Mouse (Mus musculus) E14TG2a.4 (cell line): ENCODE measurements around the gene Tln2.

Source experiments
- H3K27me3 ChIP-seq: 2 replicates; pipeline ENCODE4 v1.6.1; 2014; ENCODE audit warnings: low read length, control low read depth; ENCODE audit not compliant: insufficient read depth
- H3K36me3 ChIP-seq: 2 replicates; pipeline ENCODE4 v1.6.1; 2014; ENCODE audit warnings: low read length, control low read depth; ENCODE audit not compliant: insufficient read depth
- H3K4me1 ChIP-seq: replicated peaks from 2 replicates; pipeline ENCODE4 v1.6.1; 2014; ENCODE audit warnings: low read depth, low read length, control low read depth
- H3K4me3 ChIP-seq: replicated peaks from 2 replicates; pipeline ENCODE4 v1.5.1; 2014; ENCODE audit warnings: mild to moderate bottlenecking, low read length
- H3K9me3 ChIP-seq: 2 replicates; pipeline ENCODE4 v1.6.1; 2014; ENCODE audit warnings: low read length, control low read depth
- CTCF ChIP-seq: conservative IDR thresholded peaks from 2 replicates; pipeline ENCODE4 v1.5.1; 2014; ENCODE audit warnings: low read length
- NANOG ChIP-seq: IDR thresholded peaks from 2 replicates; pipeline ENCODE4 v1.6.1; 2014; ENCODE audit warnings: borderline replicate concordance, low read length, mixed read lengths
- POU5F1 ChIP-seq: IDR thresholded peaks from 2 replicates; pipeline ENCODE4 v1.6.1; 2014; ENCODE audit warnings: low read length, borderline replicate concordance

Gene Tln2

DNA sequence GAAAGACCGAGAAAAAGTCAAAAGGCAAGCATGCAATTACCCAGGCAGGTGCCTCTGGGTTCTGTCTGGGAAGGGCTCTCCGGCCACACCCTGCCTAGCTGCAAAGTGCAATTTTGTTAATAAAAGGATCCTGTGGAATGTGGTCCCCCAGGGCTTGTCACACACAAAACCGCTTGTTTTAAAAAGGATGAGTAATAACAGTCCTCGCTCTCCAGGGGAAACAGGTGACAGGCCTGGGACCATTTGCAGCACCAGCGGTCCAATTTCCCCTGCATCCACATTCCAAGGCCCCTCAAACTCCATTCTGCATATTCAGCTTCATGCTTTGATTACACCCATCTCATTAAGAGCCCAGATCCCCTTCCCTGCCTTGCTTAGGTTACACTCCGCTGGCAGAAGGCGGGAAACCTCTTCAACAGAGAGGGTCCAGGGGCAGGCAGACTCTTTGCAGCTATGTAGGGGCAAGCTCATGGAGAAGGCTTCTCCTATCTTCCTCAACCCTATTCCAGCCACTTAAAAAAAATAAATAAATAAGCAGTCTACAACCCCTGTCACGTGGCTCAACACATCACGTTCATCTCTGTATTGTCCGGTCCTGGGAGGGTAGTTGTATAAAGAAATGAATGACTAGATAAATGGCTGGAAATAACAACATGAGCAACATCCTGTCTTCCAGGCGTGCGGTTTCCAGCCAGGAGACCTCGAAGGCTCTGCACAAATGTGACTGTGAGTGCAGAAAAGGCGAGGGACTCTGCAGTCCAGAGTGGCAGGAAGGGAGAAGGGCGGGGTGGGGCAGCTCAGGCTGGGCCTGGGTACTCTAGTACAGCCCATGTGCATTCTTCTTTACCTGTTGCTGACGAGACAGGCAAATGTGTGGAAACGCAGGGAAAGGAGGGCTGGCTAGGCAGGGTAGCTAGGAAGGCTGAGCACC, 19.5 kb downstream of the Tln2 start:
- no peak for TF ChIP-seq NANOG
- TF ChIP-seq CTCF, result no peak
- TF ChIP-seq POU5F1, result no peak
- peaks cover 38% of the 10 kb centered on the region for H3K4me1 ChIP-seq

DNA sequence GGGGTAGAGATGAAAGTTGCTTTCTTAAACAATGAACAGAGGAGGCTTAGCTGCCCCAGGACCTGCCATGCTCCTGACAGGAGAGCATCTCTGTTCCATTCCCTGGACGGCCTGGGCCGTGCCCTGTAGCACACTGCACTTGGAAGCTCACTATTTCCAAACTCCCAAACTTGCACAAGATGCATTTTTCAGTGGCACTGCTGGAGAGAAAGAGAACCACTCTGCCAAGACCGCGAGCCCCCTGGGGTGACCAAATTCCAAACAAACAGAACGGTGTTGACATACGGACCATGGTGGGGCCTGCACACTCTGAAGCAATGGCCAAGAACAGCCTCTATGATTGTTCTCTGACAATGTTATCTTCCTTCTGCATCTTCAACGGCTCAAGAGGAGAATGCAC, 25.1 kb downstream of the Tln2 start:
- TF ChIP-seq NANOG (no peak), POU5F1 (no peak), CTCF (no peak)
- Histone ChIP-seq H3K4me3 (no peak overlapping the region), H3K9me3 (no peaks in the 10 kb centered on the region), H3K4me1 (peaks cover 20% of the 10 kb centered on the region), H3K36me3 (no peaks in the 10 kb centered on the region), H3K27me3 (no peaks in the 10 kb centered on the region)

More for the DNA sequence above, 19.5 kb downstream of the Tln2 start:
- Histone ChIP-seq H3K36me3 (no peaks in the 10 kb centered on the region), H3K4me3 (no peak overlapping the region), H3K27me3 (no peaks in the 10 kb centered on the region), H3K9me3 (no peaks in the 10 kb centered on the region)

DNA sequence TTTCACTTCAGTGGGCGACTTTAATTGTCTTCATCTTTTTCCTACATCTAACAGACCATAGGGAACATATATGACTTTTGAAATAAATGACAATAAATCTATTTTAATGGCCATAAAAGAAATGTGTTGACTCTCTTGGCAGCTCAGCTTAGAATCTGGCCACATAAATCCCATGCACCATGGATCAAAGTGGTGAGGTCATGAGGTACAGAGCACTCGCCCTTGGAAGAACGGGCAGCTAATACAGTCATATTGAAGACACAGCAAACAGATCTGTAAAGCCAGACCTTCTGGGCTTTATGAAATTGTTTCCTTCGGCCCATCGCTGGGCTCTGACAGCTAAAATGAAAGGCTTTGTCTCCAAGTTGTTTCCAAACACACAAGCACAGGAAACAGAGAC, 26.2 kb downstream of the Tln2 start:
- no peaks in the 10 kb centered on the region for H3K27me3 ChIP-seq
- no peaks in the 10 kb centered on the region for H3K36me3 ChIP-seq
- H3K9me3 ChIP-seq, result no peaks in the 10 kb centered on the region
- TF ChIP-seq CTCF, result no peak
- no peak for TF ChIP-seq NANOG
- no peak for TF ChIP-seq POU5F1
- H3K4me3 ChIP-seq, result no peak overlapping the region
- H3K4me1 ChIP-seq, result peaks cover 14% of the 10 kb centered on the region

DNA sequence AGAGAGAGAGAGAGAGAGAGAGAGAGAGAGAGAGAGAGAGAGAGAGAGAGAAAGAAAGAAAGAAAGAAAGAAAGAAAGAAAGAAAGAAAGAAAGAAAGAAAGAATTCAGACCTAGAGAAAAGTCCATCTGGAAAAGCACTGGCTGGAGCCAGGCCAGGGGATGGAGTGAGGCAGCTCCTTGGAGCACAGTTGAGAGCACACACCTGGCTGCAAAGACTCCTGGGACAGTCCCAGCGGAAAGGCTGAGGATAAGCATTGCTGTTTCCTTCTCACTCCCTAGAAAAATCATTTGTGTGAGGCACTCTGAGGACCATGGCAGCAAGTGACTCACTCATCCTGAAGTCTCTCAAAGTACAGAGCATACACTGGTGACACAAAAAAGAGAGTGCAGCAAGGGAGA, 26.9 kb downstream of the Tln2 start:
- no peaks in the 10 kb centered on the region for H3K9me3 ChIP-seq
- H3K4me3 ChIP-seq, result no peak overlapping the region
- H3K4me1 ChIP-seq, result peaks cover 7% of the 10 kb centered on the region
- H3K27me3 ChIP-seq, result no peaks in the 10 kb centered on the region
- H3K36me3 ChIP-seq, result no peaks in the 10 kb centered on the region
- TF ChIP-seq CTCF, result no peak
- TF ChIP-seq POU5F1, result no peak
- TF ChIP-seq NANOG, result no peak

DNA sequence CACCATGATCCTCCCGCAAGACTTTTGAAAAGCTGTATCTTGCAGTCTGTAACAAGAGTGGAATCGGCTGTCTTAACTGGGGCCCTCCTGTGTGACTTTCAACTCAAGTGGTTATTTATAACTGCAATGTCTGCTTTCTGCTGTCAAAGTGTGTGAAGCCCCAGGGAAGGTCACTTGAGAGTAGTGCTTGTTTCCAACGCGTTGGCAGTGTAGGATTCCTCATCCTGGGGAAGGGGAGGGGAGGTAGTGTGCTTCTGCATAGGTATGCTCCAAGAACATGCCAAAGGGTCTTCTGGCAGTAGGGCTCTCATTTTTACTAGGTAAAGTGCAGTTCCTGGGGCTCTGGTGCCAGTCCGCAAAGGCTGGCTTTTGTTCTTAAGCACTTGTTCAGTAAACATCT, 29.9 kb downstream of the Tln2 start:
- TF ChIP-seq POU5F1, result no peak
- TF ChIP-seq CTCF, result no peak
- no peak for TF ChIP-seq NANOG
- Histone ChIP-seq H3K4me3 (no peak overlapping the region), H3K27me3 (no peaks in the 10 kb centered on the region), H3K4me1 (peaks cover 5% of the 10 kb centered on the region; the same call in 1 of the 2 replicates), H3K9me3 (no peaks in the 10 kb centered on the region), H3K36me3 (no peaks in the 10 kb centered on the region)

DNA sequence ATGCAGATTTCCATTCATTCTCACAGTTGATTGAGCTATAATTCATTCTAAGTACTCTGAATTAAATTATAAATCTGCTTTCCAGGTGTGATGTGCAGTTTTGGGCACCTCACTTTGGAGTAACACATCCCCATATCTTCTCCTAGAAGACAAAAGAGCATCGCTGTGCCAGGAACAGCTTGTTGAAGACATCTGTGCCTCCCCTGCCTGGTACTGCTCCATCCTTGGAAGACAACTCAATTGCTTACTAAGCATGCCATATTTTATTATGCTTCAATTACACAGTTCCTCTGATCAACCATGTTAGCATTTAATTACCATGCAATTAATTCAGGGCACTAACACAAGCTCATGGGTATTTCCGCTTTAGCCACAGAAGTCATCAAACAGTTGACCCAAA, 31.8 kb downstream of the Tln2 start:
- Histone ChIP-seq H3K36me3 (0 out of 2 replicates have a peak, but pooled peaks cover 2% of the 10 kb centered on the region), H3K4me1 (no peaks in the 10 kb centered on the region), H3K4me3 (no peak overlapping the region), H3K9me3 (no peaks in the 10 kb centered on the region), H3K27me3 (no peaks in the 10 kb centered on the region)
- no peak for TF ChIP-seq CTCF
- no peak for TF ChIP-seq NANOG
- no peak for TF ChIP-seq POU5F1

DNA sequence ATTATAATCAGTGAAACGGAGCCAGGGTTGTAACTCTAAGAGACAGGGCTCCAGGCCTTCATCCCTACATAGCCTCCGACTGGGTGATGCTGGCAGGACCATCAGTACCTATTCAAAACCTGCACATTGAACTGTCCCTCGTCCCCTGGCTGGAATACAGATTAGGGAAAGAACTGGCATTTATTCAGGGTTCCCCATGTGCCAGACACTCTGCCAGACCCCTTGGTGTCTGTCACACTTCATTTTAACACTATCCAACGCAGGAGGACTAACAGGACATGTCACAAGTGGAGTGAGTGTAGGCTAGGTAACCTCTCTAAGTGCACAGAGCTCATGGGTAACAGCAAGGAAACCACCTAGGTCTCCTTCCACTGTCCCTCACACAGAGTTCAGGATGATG, 37.8 kb downstream of the Tln2 start:
- Histone ChIP-seq H3K4me3 (no peak overlapping the region), H3K9me3 (no peaks in the 10 kb centered on the region)
- TF ChIP-seq POU5F1, result no peak
- no peak for TF ChIP-seq NANOG
- no peak for TF ChIP-seq CTCF

DNA sequence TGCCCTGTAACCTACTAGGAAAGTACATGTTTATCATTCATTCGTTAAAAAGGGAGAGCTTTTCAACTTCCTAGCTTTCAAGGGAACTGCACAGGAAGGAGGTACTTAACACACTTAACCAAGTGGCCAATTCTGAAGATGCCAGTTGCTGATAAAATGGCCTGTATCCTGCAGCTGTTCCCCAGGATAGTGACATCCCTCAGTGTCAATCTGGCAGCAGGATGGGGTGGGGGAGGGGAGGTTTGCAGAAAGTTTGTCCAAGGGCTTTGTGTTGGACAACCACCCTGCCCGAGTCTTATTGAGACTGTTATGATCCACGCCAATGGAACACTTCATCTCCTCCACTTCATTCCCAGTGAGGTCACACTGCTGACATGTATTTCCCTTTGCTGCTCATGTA, 50.0 kb downstream of the Tln2 start:
- no peaks in the 10 kb centered on the region for H3K4me1 ChIP-seq
- no peak overlapping the region for H3K4me3 ChIP-seq
- no peaks in the 10 kb centered on the region for H3K36me3 ChIP-seq
- no peaks in the 10 kb centered on the region for H3K27me3 ChIP-seq
- no peaks in the 10 kb centered on the region for H3K9me3 ChIP-seq
- TF ChIP-seq CTCF (no peak), NANOG (no peak), POU5F1 (no peak)

More for the DNA sequence above, 37.8 kb downstream of the Tln2 start:
- Histone ChIP-seq H3K36me3 (0 out of 2 replicates have a peak, but pooled peaks cover 2% of the 10 kb centered on the region), H3K27me3 (no peaks in the 10 kb centered on the region), H3K4me1 (no peaks in the 10 kb centered on the region)

DNA sequence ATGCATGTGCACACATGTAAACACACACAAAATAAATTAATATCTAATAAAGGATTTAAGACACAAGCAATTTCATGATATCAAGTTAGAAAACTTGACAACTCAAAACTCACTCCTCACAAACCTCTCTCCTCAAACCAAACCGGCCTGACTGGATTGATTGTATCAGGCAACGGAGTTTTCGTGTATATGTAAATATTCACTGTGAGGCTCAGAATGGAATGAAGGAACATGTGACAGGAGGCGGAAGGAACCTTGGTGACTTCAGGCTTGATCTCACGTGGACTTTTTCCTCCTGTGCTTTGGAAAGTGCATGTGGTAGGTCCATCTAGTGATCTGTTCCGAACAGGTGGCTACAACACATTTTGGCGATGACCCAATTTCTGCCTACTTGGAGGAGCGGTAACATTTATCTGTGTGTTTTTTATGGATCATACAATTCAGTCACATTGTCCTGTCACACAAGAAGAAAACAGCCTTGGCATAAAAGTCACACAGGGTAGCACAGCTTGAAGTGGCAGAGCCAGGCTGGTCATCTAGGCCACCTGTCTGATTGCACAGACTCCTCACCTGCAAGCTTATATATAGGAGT, 54.7 kb downstream of the Tln2 start:
- no peaks in the 10 kb centered on the region for H3K27me3 ChIP-seq
- no peak for TF ChIP-seq POU5F1
- TF ChIP-seq NANOG, result no peak
- TF ChIP-seq CTCF, result no peak
- no peaks in the 10 kb centered on the region for H3K9me3 ChIP-seq
- no peaks in the 10 kb centered on the region for H3K36me3 ChIP-seq
- H3K4me3 ChIP-seq, result no peak overlapping the region
- H3K4me1 ChIP-seq, result no peaks in the 10 kb centered on the region
